Mouse (Mus musculus): ENCODE measurements around the gene Ubtf.

Ubtf gene

GRCm38 (mm10) chr11:102319941-102320685 is 571 bp upstream of the Ubtf start:
- in situ Hi-C loops (cut with MboI; ENCODE audit: unreplicated experiment in 2 of 2) = no loop called here

GRCm38 (mm10) chr11:102318576-102319409 is 749 bp downstream of the Ubtf start:
- in situ Hi-C loops (cut with MboI; ENCODE audit: unreplicated experiment in 2 of 2) = no loop called here

DNA sequence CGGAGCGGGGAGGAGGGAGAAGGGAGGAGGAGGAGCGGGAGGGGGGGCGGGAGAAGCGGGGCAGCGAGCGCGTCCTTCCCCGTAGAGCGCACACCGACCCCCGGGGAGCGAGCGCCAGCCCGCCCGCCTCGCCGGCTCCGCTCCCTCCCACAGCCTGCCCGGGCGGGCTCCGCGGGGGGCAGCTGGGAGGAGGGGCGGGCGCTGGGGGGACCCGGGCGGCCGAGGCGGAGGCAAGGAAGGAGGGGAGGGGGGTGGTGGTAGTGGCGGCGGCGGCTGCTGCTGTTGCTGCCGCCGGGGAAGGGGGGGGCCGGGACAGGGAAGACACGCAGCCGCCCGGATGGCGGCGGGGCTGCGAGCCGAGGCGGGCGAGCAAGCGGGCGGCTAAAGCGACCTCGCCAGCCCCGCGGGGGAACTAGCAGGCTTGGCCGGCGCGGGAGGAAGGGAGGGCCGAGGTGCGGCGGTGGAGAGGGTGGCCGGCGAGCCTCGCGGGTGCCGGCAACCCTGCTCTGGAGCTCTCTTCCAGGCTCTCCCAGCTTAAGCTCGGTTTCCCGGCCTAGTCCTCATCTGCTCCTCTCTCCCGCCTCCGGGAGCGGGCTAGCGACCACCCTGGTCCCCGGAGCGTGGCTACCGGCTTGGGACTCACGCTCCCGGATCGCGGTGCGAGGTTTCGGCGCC is 1.5 kb downstream of the Ubtf start:
- in situ Hi-C loops (cut with MboI; ENCODE audit: unreplicated experiment in 2 of 2) = no loop called here

GRCm38 (mm10) chr11:102317298-102317900 is 2.1 kb downstream of the Ubtf start:
- in situ Hi-C loops (cut with MboI; ENCODE audit: unreplicated experiment in 2 of 2) = no loop called here

DNA sequence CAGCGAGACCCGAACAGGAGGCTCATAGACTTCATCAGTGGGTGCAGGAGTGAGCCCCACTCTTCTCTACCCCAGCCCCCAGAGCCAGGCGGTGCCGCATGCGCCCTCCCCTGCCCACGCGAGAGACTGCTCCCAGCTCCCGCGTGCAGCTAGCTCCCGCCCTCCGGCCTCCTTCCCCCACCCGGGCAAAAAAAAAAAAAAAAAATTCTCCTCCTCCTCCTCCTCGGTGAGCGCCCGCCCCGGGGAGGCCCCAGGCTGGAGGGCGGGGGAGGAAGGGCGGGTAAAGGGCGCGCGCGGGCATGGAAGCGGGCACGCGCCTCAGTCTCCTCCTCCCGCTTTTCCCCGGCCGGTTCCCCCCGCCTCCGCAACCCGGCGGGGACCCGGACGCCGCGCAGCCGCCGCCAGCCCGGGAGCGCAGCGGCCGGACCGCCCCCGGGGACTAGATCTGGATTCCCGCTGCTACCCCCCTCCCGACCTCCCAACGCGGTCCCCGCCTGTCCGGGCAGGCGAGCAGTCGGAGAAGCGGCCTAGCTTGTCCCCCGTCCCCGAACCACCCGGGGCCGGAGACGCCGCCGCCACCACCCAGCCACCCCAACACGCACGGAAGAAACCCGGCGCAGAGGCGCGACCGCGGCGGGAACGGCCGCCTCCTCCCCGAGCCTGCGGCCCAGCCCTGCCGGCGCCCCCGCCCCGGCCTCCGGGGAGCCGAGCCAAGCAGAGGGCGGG is 2.8 kb downstream of the Ubtf start:
- in situ Hi-C loops (cut with MboI; ENCODE audit: unreplicated experiment in 2 of 2) = no loop called here

- in situ Hi-C loops (cut with MboI; ENCODE audit: unreplicated experiment in 2 of 2) = no loop called here
Measured at GRCm38 (mm10) chr11:102315690-102316571, 3.6 kb downstream of the Ubtf start.

- in situ Hi-C loops (cut with MboI; ENCODE audit: unreplicated experiment in 2 of 2) = no loop called here
Measured at GRCm38 (mm10) chr11:102314321-102314720, 5.2 kb downstream of the Ubtf start.

- in situ Hi-C loops (cut with MboI; ENCODE audit: unreplicated experiment in 2 of 2) = no loop called here
Measured at GRCm38 (mm10) chr11:102312586-102312985, 7.0 kb downstream of the Ubtf start.

DNA sequence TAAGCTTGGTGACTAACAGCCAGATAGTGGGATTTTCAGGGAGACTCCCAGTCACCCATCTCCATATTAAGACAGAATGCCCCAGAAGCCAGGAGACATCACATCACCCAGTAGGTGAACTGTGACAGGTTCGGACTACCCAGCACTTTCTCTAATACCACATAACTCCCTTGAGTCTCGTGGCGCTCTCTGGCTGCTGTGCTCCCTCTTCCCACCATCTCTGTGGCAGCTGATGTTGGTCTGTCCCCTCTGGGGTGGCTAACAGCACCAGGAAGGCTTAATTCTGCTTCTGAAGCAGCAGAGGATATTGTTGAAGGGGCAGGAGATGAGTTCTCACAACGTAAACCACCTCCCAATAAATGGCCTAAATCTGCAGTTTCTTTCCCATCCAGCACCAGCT is 7.6 kb downstream of the Ubtf start:
- in situ Hi-C loops (cut with MboI; ENCODE audit: unreplicated experiment in 2 of 2) = no loop called here

- in situ Hi-C loops (cut with MboI; ENCODE audit: unreplicated experiment in 2 of 2) = no loop called here
Measured at GRCm38 (mm10) chr11:102310768-102311695, 8.5 kb downstream of the Ubtf start.

DNA sequence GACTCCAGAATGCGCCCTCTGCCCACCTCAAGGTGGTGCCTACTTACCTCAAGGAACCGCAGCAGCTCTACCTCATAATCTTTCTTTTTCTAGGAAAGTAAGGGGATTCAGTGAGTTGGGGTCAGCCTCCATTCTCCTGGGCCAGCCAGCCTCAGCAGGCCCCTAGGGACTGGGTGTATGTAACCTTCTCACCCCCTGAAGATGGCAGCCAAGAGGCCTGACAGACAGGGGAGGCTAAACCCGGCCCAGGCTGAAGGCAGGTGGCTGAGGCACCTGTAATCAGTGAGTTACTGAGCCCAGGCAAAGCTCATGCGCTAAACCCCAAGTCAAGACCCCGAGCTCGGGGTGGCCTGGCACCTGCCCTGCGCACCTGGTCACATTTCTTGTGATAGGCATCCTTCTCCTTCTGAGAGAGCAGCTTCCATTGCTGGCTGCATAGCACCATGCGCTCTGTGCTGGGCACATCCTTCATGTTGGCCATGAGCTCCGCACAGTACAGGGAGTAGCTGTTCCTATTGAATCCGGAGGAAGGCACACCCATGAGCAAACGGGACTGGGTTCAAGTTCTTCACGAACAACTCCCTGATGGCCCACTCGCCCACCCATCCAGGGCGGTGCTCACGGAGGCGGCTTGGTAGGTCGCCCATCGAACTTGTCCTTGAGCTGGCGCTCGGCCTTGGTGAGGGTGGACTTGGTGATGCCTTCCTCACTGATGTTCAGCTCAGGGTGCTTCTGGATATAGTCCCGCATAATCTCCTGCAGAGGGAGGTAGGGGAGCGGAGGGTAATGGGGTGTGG is 9.5 kb downstream of the Ubtf start:
- in situ Hi-C loops (cut with MboI; ENCODE audit: unreplicated experiment in 2 of 2) = loop anchor here in 1 of 2 experiments (5.0 to 10.0 kb wide), 2 partner anchors 102 to 125 kb away; partner anchors contain the start of gene Grn

- in situ Hi-C loops (cut with MboI; ENCODE audit: unreplicated experiment in 2 of 2) = loop anchor here in 1 of 2 experiments (5.0 to 10.0 kb wide), 2 partner anchors 103 to 126 kb away; partner anchors contain the start of gene Grn
Measured at GRCm38 (mm10) chr11:102308979-102309378, 10.6 kb downstream of the Ubtf start.

- in situ Hi-C loops (cut with MboI; ENCODE audit: unreplicated experiment in 2 of 2) = loop anchor here in 1 of 2 experiments (5.0 to 10.0 kb wide), 2 partner anchors 104 to 127 kb away; partner anchors contain the start of gene Grn
Measured at GRCm38 (mm10) chr11:102308104-102308503, 11.4 kb downstream of the Ubtf start.

DNA sequence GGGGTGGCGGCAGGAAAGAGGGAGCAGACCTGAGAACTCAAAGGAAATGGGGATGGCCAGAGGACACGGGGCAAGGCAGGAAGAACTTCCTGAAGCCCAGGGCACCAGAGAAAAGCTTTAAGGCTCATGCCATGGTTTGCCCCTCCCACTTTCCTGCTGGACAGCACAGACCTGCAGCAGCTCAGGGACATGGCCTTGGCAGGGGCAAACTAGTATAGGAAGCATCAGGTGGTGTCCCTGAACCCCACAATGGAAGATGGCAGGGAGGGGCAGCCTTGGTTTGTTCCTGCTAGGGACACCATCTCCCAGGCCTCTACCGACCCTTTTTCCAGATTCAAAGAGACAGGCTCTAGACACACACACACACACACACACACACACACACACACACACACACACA is 14.2 kb downstream of the Ubtf start:
- in situ Hi-C loops (cut with MboI; ENCODE audit: unreplicated experiment in 2 of 2) = loop anchor here in 1 of 2 experiments (5.0 to 10.0 kb wide), 2 partner anchors 107 to 129 kb away; partner anchors contain the start of gene Grn

GRCm38 (mm10) chr11:102304141-102304540 is 15.4 kb downstream of the Ubtf start:
- in situ Hi-C loops (cut with MboI; ENCODE audit: unreplicated experiment in 2 of 2) = loop anchor here (5.0 to 10.0 kb wide), 2 partner anchors 108 to 131 kb away; partner anchors contain the start of gene Grn (in 1 of the 2)

GRCm38 (mm10) chr11:102299839-102300238 is 19.7 kb downstream of the Ubtf start:
- in situ Hi-C loops (cut with MboI; ENCODE audit: unreplicated experiment in 2 of 2) = loop anchor here (5.0 to 10.0 kb wide), 3 partner anchors 112 to 255 kb away; partner anchors contain the start of genes Gpatch8 (in 1 of the 2) and Grn (in 1 of the 2)
